Mouse (Mus musculus) midbrain, postnatal 0 days (tissue): Measurements from ENCODE around the gene Il1rapl2. TPM values are rescaled to one million over a fixed set of nuclear protein-coding genes. Genes with fewer than 3 reads are reported as not detected.
A peak's percentile ranks its signal among the peaks of the same experiment; 100 is the strongest.

Experiments
- ATAC-seq: fragments of 200-750 bp; cut with Nextera tagmentation; 2 replicates; pipeline ENCODE4 v1.8.0; 2017; ENCODE audit warnings: moderate number of reproducible peaks, mild to moderate bottlenecking, moderate TSS enrichment, moderate library complexity; ENCODE audit not compliant: low FRiP score
- DNase-seq: peaks from one replicate; pipeline ENCODE4 v3.0.0-alpha.2; 2015; ENCODE audit warnings: low spot score
- H3K27ac ChIP-seq: fragments of 300-500 bp; sonication (generic); 2 replicates; pipeline ENCODE4 v1.5.1; 2014; ENCODE audit warnings: low read depth, mild to moderate bottlenecking, low read length, mixed read lengths
- H3K27me3 ChIP-seq: fragments of 300-500 bp; sonication (generic); 2 replicates; pipeline ENCODE4 v1.6.1; 2014; ENCODE audit warnings: low read length, control low read depth, mixed read lengths; ENCODE audit not compliant: insufficient read depth
- H3K36me3 ChIP-seq: fragments of 300-500 bp; sonication (generic); 2 replicates; pipeline ENCODE4 v1.6.1; 2014; ENCODE audit warnings: low read length, control low read depth, mixed read lengths; ENCODE audit not compliant: insufficient read depth
- H3K4me1 ChIP-seq: fragments of 300-500 bp; sonication (generic); 2 replicates; pipeline ENCODE4 v1.6.1; 2014; ENCODE audit warnings: mild to moderate bottlenecking, control low read depth, antibody characterized with exemption, low read length, mixed read lengths; ENCODE audit not compliant: insufficient read depth
- H3K4me2 ChIP-seq: fragments of 300-500 bp; sonication (generic); 2 replicates; pipeline ENCODE4 v1.6.1; 2014; ENCODE audit warnings: low read depth, mild to moderate bottlenecking, low read length, mixed read lengths; ENCODE audit not compliant: poor library complexity, severe bottlenecking
- H3K4me3 ChIP-seq: fragments of 300-500 bp; sonication (generic); 2 replicates; pipeline ENCODE4 v1.5.1; 2014; ENCODE audit warnings: low read depth, mild to moderate bottlenecking, low read length, moderate library complexity
- H3K9ac ChIP-seq: fragments of 300-500 bp; sonication (generic); replicated peaks from 2 replicates; pipeline ENCODE4 v1.6.1; 2014; ENCODE audit warnings: mild to moderate bottlenecking, low read length, moderate library complexity, mixed read lengths; ENCODE audit not compliant: poor library complexity, severe bottlenecking
- H3K9me3 ChIP-seq: fragments of 300-500 bp; sonication (generic); 2 replicates; pipeline ENCODE4 v1.6.1; 2016; ENCODE audit warnings: low read length, control low read depth
- CTCF ChIP-seq: IDR thresholded peaks from 2 replicates; pipeline ENCODE4 v1.5.1; 2016; ENCODE audit warnings: antibody characterized with exemption, mild to moderate bottlenecking
- WGBS: fragments of 180-500 bp; shearing (Covaris S2); extraction: QIAGEN DNeasy Blood & Tissue Kit; methylation state at CpG from one replicate; pipeline ENCODE4 v1.1.7; 2014; 5-methylcytosine and 5-hydroxymethylcytosine counted together
- polyA plus RNA-seq: library from polyadenylated mRNA; unstranded; fragments of >200 nt; fragmentation: Nextera tagmentation; extraction: Ambion mirVana; gene quantifications from 2 replicates; pipeline ENCODE4 v1.2.1, GENCODE M21; 2015
- total RNA-seq: library from RNA; depleted of rRNA; stranded (reverse); fragments of >200 nt; gene quantifications from 2 replicates; pipeline ENCODE4 v1.2.3, GENCODE M21; 2014

Gene Il1rapl2
- total and polyA plus RNA-seq, 2 experiments from 2014 or later = 5.9 to 7.1 TPM

DNA sequence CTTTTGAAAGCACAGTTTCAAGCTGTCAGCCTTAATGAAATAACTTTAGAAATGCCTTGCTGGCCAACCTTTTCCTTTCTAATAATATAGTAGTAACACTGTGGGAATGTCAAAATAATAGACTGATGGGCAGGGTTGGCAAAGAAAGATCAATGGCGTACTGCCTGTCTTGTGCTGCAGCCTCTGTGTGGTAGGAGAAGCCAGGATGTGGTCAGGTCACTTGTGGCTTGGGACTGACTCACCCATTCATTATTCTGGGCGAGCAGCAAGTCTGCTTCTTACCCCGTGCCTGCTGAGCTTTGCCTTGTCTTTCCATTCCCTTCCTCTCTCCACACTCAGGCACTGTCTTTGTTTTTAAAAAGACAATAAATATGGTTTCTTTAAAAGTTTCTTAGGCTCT, 1049.7 kb downstream of the Il1rapl2 start:
- no peak overlapping the region for H3K9ac ChIP-seq
- H3K4me3 ChIP-seq = no peak overlapping the region
- DNase-seq = no peak
- no peaks in the 10 kb centered on the region for H3K27me3 ChIP-seq
- no peak overlapping the region for H3K4me2 ChIP-seq
- H3K9me3 ChIP-seq = no peaks in the 10 kb centered on the region
- TF ChIP-seq CTCF = no peak
- H3K36me3 ChIP-seq = no peaks in the 10 kb centered on the region
- H3K4me1 ChIP-seq = no peaks in the 10 kb centered on the region
- WGBS = 64% methylated on average over 3 of the region's 3 CpGs
- H3K27ac ChIP-seq = no peak overlapping the region
- ATAC-seq = no peak

DNA sequence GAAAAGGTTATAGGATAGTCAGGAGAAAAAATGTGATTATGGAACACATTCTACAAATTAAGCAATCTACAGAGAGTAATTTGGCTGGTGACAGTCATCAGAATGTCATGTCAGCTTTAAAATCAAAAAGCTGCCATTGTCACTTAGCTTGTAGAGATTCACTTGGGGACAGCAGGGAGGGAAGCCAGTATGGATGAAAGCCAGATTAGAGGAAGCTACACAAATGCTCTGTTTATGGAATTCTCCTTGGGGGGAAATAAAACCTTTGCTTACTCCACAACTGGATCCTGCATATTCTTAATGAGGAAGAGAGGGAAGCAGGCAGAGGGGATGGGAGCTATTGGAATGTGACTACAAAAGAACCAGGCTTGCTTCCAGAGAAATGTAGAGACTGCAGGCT, 1054.9 kb downstream of the Il1rapl2 start:
- H3K36me3 ChIP-seq = no peaks in the 10 kb centered on the region
- DNase-seq (peak; percentile 3), ATAC-seq (no peak)
- no peaks in the 10 kb centered on the region for H3K4me1 ChIP-seq
- no peak overlapping the region for H3K4me3 ChIP-seq
- no peak overlapping the region for H3K4me2 ChIP-seq
- no peak for TF ChIP-seq CTCF
- no peaks in the 10 kb centered on the region for H3K9me3 ChIP-seq
- no peak overlapping the region for H3K9ac ChIP-seq
- H3K27me3 ChIP-seq = no peaks in the 10 kb centered on the region
- no peak overlapping the region for H3K27ac ChIP-seq

DNA sequence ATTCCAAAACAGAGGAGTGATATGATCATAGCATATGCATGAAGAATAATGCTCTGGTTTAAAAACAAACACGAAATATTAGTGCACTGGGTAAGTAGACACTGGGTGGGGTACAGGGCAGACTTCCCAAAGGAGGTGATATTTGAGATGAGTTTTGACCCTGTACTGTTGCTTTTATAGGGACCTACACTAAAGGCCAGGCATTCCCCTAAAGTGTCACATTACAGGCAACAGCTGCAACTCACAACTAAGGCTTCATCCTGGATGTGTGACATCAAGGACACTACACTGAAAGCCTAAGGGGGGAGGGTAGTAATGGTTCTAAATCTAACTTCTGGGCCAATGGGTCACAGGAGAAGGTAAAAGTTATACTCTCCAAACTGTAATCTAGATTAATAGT, 1152.0 kb downstream of the Il1rapl2 start:
- H3K9me3 ChIP-seq = no peaks in the 10 kb centered on the region
- WGBS = 42% methylated on average over 1 of the region's 1 CpGs
- no peak overlapping the region for H3K9ac ChIP-seq
- TF ChIP-seq CTCF = no peak
- H3K36me3 ChIP-seq = no peaks in the 10 kb centered on the region
- H3K4me2 ChIP-seq = no peak overlapping the region
- no peak overlapping the region for H3K4me3 ChIP-seq
- H3K27ac ChIP-seq = no peak overlapping the region
- no peak for DNase-seq
- H3K27me3 ChIP-seq = no peaks in the 10 kb centered on the region
- no peaks in the 10 kb centered on the region for H3K4me1 ChIP-seq
- ATAC-seq = no peak

DNA sequence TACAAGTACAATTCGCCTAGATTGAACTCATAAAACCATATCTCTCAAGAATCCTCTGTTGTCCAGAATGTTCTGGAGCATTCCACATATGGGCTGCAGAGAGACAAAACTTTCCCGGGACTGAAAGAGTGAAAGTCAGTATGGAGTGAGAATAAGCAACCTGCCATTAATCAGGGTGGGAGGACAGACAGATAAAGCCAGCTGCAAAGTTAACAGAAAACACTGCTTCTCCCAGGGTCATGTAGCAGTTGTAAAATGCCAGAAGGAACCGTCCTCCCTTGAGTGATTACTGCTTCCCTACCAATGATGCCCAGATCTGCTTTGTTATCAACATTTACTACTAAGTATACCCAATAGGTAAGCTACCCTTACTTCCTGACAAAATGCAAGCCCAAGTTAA, 1230.5 kb downstream of the Il1rapl2 start:
- no peaks in the 10 kb centered on the region for H3K9me3 ChIP-seq
- DNase-seq (no peak), ATAC-seq (no peak)
- no peak overlapping the region for H3K27ac ChIP-seq
- no peak for TF ChIP-seq CTCF
- WGBS = 80% methylated on average over 3 of the region's 3 CpGs
- H3K4me3 ChIP-seq = no peak overlapping the region
- no peak overlapping the region for H3K9ac ChIP-seq
- no peaks in the 10 kb centered on the region for H3K4me1 ChIP-seq
- H3K27me3 ChIP-seq = no peaks in the 10 kb centered on the region
- no peak overlapping the region for H3K4me2 ChIP-seq
- H3K36me3 ChIP-seq = no peaks in the 10 kb centered on the region

DNA sequence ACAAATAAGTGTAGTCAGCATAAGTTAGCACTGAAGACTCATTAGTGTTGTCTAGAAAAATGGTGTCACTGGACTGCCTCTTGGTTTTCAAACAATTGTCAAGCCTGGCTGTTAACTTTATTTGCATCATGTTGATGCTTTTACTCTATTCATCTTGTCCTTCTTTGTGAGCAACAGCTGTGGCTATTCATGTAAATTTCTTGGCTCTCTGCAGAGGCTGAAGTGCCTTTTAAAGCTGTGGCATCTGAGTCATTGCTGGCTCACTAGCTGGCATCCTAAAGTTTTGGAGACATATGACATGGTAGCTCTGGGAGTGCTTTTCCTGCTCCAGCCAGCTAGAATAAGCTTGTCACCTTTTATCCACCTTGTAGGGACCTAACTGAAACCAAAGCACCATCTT, 1261.5 kb downstream of the Il1rapl2 start:
- no peak for TF ChIP-seq CTCF
- ATAC-seq = no peak
- no peak overlapping the region for H3K4me3 ChIP-seq
- no peak overlapping the region for H3K27ac ChIP-seq
- H3K9me3 ChIP-seq = no peaks in the 10 kb centered on the region
- DNase-seq = peak; percentile 1
- H3K9ac ChIP-seq = no peak overlapping the region
- H3K4me1 ChIP-seq = no peaks in the 10 kb centered on the region
- no peak overlapping the region for H3K4me2 ChIP-seq
- no peaks in the 10 kb centered on the region for H3K36me3 ChIP-seq
- H3K27me3 ChIP-seq = no peaks in the 10 kb centered on the region

DNA sequence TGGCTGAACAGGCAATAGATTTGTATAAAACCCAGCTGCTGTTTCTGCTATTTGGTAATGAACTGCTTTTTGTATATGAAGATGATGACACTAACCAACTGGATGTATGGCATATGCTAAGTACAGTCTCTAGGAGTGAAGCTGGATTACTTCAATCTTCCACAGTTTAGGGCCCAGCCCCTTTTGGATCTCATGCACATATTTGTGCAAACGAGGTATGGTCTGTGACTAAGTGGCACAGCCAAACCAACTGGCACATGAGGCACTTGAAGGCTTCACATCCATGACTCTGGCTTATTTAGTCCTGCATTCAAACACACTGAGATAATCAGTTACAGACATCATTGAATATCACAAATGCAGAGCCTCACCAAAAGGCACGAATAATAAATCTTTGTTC, 1263.5 kb downstream of the Il1rapl2 start:
- H3K4me1 ChIP-seq = no peaks in the 10 kb centered on the region
- no peak for ATAC-seq
- no peak overlapping the region for H3K9ac ChIP-seq
- H3K9me3 ChIP-seq = no peaks in the 10 kb centered on the region
- H3K4me3 ChIP-seq = no peak overlapping the region
- DNase-seq = no peak
- H3K4me2 ChIP-seq = no peak overlapping the region
- no peak overlapping the region for H3K27ac ChIP-seq
- 66% methylated on average over 2 of the region's 2 CpGs for WGBS
- no peak for TF ChIP-seq CTCF
- no peaks in the 10 kb centered on the region for H3K36me3 ChIP-seq
- no peaks in the 10 kb centered on the region for H3K27me3 ChIP-seq

DNA sequence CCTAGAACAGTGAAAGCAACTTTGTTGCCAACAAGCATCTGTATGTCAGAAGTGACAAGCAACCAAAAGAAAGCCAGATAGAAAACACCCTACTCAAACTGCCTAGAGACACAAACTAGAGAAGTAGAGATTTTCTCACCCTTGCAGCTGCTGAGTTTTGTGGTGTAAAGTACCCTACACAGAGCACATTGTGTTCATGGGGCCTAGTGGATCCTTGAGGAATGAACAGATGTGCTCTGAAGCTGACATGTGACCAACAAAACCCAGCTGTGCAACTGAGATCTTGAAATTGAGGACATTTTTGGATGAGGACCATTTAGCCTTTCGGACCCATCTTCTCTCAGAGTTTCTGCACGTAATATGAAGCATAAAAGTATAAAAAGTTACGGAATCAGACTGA, 1268.0 kb downstream of the Il1rapl2 start:
- Histone ChIP-seq H3K36me3 (no peaks in the 10 kb centered on the region), H3K4me2 (no peak overlapping the region), H3K9ac (no peak overlapping the region), H3K9me3 (no peaks in the 10 kb centered on the region), H3K4me1 (no peaks in the 10 kb centered on the region), H3K4me3 (no peak overlapping the region), H3K27ac (no peak overlapping the region), H3K27me3 (no peaks in the 10 kb centered on the region)
- ATAC-seq (no peak), DNase-seq (no peak)
- WGBS = 88% methylated on average over 3 of the region's 3 CpGs
- TF ChIP-seq CTCF = no peak
